Mouse (Mus musculus): ENCODE measurements around the gene F5.
A peak's percentile ranks its signal among the peaks of the same experiment; 100 is the strongest.
"Not testable (repeated sequence)": the region's sequence is repeated elsewhere in the genome, so short reads cannot be mapped to it uniquely, and the experiment has no call there.

F5 gene

DNA sequence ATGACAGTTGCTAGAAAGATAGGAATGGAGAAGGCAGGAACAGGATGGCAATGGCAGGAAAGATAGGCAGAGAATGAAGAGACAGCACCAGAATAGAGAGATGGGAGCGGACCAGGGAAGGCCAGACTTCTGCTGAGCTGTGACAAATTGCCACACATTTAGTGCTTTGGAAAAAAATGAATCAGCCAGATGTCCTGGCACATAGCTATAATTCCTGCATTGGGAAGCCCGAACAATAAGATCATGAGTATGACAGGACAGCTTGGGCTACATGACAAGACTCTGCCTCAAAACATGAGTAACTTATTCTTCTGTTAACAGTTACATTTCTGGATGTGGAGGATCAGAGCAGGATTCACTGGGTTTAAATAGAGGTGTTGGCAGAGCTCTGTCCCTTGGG, 8.1 kb downstream of the F5 start:
- no peak for DNase-seq

DNA sequence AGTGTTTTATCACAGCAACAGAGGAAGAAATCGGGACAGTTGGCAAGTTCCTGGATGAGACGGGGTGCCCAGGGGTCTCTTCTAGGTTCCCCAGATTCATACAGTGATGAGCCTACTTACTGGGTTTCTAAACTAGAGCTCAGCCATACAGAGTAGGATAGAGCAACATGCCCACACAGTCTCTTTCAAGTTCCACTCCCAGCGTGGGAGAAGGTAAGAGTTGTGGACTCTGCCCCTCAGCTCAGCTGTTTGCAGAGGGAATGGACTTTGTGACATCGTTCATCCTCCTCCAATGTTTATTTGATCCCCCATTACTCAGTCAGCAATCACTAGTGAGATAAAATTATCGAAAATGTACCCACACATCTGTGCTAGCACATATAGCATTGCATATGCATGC, 11.1 kb downstream of the F5 start:
- peak; percentile 22 for DNase-seq

DNA sequence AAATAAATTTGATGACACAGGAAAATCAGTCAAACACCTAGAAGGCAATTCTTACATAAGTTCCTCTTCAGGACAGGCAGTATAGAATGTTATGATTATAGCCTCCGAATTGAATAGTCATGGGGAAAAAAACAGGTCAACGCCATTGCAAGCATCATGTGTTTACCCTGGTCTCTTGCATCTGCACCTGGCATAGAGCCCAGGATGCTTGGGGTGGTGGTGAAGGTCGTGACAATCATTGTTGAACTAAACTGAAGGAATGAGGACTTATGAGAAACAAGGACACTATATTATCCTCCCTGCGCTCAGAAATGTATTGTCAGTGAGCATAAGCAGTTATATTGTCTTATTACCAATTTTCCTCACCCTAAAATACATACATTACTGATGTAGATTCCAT, 17.2 kb downstream of the F5 start:
- DNase-seq: no peak

DNA sequence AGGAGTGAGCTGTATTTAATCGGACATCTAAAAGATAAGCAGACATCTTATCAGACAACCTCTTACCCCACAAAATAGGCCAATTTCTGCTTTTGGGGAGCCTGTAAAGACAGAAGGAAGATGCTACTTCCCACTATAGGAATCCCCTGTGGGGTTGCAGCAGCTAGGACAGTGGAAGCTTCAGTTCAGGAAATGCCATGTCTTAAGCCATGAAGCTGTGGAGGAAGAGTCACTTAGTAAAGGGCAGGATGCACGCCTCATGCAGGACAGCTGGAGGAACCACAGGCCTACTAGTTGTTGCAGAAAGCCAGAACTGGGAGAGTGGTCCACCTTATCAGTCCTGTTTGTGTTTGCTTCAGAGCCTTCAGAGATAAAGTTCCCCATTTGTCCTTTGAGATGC, 18.8 kb downstream of the F5 start:
- DNase-seq: no peak

DNA sequence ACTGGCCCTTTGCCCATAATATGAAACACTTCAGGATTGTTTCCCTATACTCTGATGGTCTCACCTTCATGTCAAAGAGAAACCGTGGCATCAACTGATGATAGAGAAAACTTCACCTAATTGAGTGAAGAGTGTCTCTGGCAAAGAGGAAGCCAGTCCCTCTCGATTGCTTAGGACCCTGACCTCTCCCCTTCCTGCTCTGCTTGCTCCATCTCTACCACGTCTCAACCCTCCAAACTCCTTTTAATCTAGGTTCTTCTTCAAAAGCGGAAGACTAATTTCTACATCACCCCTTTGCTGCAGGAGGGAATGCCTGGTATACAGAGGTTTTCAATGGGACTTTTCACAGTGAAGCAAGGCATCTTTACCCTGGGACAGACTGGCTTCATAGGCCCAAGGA, 21.5 kb downstream of the F5 start:
- DNase-seq: no peak

DNA sequence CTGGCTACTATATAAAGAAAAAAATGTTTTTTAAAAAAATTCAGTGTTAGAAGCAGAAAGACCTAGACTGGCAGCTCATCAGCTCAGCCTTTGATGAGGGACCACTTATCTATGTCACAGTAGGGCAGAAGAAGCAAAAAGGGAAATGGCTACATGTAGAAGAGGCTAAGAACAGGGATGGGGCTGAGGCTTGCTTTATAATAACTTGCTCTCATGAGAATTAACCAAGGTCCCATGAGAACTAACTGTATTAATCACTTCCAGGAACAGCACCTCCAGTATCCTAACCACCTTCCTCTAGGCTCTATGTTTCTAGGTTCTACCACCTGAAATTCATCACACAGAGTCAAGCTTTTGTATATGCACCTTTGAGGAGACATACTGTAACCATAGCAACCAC, 25.2 kb downstream of the F5 start:
- DNase-seq: no peak

DNA sequence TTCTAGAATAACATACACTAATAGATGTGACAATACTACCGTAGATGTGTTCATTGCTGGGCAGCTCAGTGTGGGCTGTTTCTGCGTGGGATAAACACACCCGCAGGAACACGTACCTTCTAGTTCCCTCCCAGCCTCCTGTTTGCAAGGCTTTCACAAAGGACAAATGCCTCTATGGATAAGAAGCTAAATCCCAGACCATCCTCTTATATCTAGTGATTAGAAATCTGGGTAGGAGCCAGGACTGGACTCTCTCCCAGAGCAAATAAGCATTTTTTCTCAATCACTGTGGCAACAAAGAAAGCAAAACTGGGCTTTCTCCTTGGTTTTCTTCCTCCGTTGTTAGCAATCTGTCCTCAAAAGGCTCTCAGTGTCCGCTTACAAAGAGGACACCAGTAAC, 26.8 kb downstream of the F5 start:
- DNase-seq: no peak

DNA sequence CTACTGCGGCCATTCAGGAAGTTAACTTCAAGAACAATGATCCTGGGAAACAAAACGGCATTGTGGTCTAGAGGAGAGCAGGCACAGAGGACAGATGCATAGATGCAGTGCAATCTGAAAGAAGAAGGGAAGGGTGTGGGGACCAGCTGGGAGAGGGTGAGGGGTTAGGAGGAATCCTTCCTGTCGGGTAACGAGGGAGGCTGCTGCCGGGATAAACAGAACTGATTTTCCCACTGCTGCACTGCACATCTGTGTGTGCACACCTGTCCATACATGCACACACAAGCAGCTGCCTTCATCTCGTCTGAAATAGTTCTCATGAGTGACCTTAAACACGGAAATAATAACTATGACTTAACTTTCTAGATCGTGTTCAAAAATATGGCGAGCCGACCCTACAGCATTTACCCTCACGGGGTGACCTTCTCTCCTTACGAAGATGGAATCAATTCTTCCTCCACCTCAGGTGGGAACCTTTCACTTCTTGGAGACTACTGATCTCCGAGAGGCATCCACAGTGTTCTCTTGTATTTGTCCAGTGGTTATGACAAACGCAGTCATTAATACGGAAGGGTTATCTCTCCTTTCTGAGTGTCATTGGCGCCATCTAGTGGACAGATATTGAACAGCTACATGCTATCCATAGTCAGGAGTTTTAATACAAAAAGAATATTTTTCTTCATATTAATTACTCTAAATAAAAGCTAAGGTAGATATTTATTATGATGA, 32.7 kb downstream of the F5 start:
- peak; percentile 58 for DNase-seq

DNA sequence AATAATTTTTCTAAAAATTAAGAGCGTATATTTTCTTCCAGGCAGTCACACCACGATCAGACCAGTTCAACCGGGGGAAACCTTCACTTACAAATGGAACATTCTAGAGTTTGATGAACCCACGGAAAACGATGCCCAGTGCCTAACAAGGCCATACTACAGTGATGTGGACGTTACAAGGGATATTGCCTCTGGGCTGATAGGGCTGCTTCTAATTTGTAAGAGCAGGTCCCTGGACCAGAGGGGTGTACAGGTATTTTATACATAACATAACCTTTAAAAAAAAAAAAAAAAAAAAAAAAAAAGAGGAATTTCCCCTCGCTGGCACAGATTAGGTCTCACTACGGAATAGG, 33.2 kb downstream of the F5 start:
- DNase-seq: no peak

DNA sequence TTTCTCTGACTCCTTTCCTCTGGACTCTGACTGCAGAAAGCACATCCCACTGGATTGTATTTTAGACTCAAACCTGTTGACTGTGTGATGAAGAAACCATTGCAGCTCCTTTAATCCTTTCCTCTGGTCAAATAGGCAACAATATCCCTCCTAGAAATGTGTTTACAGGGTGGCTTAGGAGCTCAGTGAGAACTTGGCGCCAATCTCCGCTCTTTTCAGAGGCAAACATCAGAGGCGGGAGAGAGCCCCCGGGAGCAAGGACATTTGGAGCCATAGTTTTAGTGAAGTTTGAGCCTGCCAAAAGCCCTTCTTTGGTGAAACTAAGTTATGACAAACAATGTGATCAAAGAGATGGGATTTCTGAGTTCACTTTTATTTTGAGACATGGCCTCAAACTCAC, 33.7 kb downstream of the F5 start:
- DNase-seq: no peak

DNA sequence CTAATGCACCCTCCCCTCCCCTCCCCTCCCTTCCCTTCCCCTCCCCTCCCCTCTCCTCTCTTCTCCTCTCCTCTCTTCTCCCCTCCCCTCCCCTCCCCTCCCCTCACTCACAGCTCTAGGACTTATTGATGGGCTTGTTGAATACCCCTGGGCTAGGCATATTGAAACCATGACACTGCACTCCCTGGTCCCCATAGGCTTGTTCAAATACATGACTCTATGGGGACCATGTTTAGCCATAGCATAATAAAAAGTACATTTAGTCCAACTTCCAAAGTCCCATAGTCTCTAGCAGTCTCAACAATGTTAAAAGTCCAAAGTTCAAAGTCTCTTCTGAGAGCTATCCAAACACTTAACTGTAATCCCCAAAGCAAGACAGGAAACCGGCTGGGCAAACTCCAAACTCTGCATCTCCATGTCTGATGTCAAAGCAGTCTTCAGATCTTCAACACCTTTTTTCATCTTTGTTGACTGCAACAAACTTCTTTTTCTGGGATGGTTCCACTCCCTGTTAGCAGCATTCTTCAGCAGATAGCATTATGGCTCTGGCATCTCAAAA, 35.4 kb downstream of the F5 start:
- no peak for DNase-seq

DNA sequence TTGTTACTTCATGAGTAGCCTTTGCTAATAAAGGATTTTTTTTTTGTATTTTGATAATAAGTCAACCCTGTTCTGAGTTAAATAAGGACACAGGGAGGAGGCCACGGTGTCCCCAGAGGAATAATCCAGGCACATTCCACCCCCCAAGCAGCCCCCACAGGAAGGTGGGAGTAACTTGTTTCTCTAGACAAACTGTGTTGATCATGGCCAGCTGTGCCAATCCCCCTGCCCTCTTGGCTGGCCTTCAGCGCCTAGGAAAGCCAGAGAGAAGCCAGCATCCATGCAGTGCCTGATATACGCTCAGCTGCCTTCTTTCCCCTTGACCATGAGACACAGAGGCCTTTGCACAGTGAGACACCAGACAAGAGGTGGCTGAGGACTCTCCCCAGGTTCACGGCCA, 47.9 kb downstream of the F5 start:
- DNase-seq: no peak

DNA sequence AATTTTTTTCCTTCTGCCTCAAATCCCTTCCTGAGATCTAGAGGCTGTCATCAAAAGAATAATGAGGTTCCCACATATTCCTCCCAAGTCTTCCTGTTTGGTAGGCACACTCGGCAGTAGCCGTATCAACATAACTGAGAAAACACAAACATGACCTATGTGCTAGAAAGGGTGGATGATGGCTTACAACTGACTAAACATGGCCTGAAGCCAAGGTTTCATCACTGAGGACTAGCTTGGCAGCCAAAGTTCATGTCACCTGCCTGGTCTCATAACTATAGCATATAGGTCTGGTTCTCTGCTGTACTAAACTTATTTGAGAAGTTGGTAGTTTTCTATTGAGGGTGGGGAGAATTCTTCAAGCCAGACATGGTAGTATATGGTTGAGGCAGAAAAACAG, 56.8 kb downstream of the F5 start:
- DNase-seq: peak; percentile 35

DNA sequence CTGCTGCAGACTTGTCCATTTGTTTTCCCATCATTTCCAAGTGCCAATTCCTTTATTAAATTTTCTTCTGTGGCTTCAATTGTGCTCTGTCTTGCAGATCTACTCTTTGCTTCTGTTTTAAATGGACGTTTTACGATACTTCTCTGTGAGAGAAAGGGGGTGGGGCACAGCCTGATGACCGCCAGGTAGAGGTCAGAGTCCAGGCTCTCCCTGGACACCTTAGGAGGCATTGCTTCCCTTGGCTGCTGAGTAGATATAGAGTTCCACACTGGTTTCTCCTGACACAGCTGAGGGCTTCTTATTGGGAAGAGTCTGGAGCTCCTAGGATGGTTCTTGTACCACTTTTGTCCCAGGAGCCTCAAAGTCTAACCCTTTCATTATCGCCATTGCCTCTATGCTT, 59.3 kb downstream of the F5 start:
- no peak for DNase-seq

DNA sequence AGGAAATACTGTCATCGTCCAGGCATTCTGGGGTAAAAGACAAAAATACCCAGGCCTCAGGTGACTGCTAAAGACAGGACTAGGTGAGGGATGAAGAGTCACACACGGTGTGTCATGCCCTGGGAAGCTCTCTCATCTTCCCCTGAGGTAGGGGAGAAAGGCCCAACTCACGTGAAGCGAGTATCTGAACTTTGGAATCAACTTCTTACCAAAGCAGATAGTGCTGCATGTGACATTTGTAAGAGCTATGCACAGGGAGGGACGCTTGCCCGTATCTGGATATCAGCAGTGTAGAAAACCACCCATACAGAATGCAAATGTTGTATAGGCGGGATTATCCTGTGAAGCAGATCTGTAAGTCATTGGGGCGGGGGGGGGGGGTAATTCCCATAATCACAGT, 61.0 kb downstream of the F5 start:
- DNase-seq: no peak

DNA sequence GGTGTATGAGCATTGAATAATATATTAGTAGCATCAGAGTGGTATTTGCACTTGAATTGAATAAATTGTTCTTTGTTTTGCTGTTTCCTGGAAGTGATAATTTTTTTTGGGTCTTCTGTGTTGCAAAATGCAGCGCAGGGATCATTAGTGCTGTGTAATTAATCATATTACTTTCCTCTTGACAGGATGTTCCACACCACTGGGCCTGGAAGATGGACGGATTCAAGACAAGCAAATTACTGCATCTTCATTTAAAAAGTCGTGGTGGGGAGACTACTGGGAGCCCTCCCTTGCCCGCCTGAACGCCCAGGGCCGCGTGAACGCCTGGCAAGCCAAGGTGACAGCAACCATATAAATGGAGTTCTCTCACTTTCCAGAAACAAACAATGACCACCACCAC, 62.6 kb downstream of the F5 start:
- no peak for DNase-seq

DNA sequence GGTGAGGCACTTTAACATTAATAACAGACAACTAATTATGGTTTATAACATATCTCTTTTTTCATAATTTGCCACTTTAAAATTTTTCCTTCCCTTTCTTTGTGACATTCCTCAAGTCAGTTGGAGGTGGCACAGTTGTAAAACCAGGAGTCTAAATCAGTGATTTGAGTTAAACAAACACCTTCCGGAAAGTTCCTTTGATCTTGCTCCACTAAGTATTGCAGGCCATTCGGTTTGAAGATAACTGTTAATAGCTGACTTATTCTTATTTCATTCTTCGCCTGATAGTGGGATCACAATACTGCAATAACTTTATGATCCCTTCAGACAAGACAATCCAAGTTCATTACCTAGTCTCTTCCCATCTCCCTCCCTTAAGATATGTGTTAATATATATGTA, 63.5 kb downstream of the F5 start:
- DNase-seq: no peak

DNA sequence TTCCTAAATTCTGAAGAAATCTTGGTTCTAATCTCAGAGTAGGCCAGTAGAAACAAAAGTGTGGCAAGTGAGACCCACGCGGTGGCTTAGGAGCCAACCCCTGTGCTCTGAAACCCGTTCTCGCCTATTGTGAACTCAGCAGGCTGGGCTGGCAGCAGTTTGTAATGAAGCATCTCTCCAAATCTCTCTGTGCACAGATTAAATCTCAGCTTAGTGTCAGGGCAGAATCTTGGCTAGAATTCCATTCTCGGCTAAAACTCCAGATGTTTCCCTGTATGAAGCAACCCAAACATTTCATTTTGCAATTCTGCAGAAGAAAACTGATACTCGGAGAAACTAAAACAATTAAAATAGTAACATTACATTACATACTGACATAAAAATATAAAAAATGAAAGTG, 63.9 kb downstream of the F5 start:
- DNase-seq: no peak

DNA sequence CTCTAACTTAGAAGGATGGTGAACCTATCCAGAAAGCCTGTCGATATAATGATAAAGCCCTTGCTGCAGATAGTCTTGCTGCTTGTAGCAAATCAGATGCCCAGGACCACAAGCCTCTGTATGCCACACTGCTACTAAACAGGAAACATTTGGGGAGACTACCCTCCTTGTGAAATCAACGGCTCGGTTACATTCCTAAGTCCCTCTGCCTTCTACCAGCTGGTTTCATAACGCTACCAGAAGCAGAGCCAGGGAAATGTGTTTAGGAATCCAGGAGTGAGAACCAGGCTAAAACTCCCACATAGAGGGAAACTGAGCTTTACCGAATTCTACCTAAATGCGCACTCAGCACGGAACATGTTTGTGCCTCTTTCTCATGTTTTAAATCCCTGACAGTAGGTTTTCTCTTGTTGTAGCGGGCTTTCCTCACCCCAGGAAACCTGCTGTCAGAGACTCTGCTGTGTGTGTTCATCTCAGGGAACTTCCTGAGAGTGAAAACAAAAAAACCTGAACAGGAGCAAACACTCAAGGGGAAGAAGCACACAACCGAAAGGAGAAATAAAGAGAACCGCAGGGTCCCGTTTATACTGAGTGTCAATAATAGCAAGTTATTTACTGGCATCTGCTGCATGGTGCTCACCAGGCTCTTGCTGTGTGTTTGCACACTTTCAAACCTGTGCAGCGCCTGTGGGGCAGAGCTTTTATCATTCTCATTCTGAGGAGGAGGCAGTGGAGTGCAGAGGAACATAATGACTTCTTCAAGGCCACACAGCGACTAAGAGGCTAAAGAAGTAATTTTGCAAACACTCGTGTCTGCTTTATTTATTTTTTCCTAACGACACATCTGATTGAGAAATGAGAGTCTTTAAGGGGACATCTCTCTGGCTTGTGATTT, 66.4 kb downstream of the F5 start:
- no peak for DNase-seq

DNA sequence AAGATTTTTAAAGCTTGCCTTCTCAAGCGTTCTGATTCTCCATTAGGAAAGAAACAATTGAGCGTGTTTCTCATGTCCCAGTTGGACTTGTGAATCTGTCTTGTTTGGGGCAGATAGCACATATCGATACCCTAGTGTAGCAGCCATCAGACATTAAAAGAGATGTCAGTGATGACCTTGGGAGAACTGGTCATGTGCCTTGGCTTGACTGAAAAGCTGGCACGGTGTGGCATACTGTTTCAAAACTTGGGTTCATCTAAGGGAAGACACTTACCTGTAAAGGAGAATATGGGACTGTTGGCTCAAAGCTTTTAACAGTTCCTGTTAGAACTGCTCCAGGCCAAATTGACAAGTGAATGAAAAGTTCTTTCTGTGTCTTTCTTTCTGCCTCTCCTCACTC, 68.6 kb downstream of the F5 start:
- no peak for DNase-seq

DNA sequence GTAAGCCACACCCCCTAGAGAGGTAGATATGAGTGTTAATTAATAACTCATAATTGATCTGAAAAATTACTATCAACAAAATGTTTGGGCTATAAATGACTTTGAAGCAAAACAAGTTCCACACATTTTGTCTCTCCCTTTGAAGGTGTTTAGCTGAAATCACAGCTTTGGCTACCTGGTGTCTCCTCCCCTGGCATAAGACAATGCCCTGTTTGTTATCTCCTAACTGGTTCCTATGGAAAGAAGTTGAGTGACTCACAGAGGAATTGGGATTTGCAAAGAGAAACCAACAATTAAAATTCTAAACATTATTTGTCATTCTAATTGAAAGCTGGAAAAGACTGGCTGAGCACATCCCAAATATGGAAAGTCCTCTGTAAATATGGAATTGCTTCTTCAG, 71.5 kb downstream of the F5 start:
- DNase-seq: no peak

DNA sequence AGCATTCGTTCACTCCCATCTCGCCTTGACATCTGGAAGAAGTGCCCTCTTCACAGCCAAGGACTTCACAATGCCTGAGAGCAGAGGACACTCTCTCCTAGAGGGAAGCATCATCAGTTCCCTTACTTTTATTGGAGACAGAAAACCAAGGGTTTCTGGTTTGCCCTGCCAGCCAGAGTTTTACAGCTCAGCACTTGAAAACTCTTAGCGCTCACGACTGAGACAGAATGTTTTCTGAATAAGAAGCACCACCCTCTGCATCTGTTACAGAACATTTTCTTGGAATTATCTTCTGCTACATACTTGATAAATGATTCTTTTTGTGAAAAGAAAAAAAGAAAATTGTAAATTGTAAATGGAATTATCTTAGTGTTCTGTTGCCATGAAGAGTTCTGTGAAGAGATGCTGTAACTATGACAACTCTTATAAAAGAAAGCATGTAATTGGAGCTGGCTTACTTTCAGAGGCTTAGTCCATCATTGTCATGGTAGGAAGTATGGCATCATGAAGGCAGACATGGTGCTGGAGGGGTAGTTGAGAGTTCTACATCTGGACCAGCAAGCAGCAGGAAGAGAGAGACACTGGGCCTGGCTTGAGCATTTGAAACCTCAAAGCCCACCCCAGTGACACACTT, 80.4 kb downstream of the F5 start:
- DNase-seq: not testable (repeated sequence)

DNA sequence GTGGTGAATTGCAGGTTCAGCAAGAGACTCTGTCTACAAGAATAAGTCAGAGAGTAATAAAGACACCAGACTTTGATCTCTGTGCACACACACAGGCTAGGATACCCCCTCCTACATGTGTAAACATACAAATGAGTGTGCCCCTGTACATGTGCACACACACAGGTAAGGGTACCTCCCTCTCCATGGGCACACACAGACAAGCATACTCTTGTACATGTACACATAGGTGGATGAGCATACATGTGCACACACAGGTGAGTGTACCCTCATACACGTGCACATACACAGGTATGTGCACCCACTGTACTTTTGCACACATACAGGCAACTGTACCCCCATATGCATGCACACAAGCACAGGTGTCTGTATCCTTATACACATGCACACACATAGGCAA, 81.8 kb downstream of the F5 start:
- DNase-seq: no peak

DNA sequence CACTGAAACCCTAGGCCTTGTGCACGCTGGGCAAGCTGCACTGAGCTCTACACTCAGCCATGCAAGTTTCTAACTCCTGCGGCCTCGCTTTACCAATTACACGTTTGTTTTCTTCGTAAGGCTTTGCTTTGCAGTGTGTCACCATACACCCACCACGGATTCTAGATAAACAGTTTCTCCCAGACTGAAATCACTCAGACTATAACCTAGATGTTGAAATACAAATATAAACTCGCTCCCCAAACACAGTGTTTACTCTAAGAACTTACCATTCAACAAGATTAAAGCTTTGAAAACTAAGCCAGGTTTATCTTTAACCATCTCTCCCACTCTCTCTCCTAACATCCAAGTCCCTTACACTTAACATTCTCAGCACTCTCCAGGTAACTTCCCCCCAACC, 83.4 kb downstream of the F5 start:
- no peak for DNase-seq

Measured in kidney, postnatal 14 days (tissue).